Mouse (Mus musculus) MEL (cell line): ENCODE data around the gene Galntl6. TPM values are rescaled to one million over a fixed set of nuclear protein-coding genes. Genes with fewer than 3 reads are reported as not detected.

Source experiments
- DNase-seq: peaks from one replicate; pipeline ENCODE4 v3.0.0; 2011; ENCODE audit warnings: low read depth, low spot score
- H3K27ac ChIP-seq: 2 replicates; pipeline ENCODE4 v1.5.1; 2012; ENCODE audit warnings: low read depth, mild to moderate bottlenecking, control low read depth, low read length, moderate library complexity; ENCODE audit not compliant: control insufficient read depth
- H3K27me3 ChIP-seq, 2 experiments: fragments of 150-350 bp in 1 of 2; sonication (generic) in 1 of 2; 2 replicates each; pipeline ENCODE4 v1.6.1; 2012; ENCODE audit warnings: low read length in 2 of 2, mild to moderate bottlenecking in 2 of 2, improper control_type of control experiment in 1 of 2, moderate library complexity in 1 of 2; ENCODE audit not compliant: insufficient read depth in 2 of 2, control insufficient read depth in 1 of 2
- H3K36me3 ChIP-seq, 2 experiments: 2 replicates each; pipeline ENCODE4 v1.6.1; 2012 to 2014; ENCODE audit warnings: low read length in 2 of 2, improper control_type of control experiment in 1 of 2, inconsistent platforms in 1 of 2, mild to moderate bottlenecking in 1 of 2; ENCODE audit not compliant: insufficient read depth in 2 of 2, control insufficient read depth in 1 of 2
- H3K4me1 ChIP-seq, 2 experiments: fragments of 150-350 bp in 1 of 2; sonication (generic) in 1 of 2; 2 replicates each; pipeline ENCODE4 v1.6.1; 2012; ENCODE audit warnings: low read length in 2 of 2, improper control_type of control experiment in 1 of 2, mild to moderate bottlenecking in 1 of 2; ENCODE audit not compliant: insufficient read depth in 2 of 2, control insufficient read depth in 1 of 2
- H3K4me3 ChIP-seq, 2 experiments: fragments of 150-350 bp in 1 of 2; sonication (generic) in 1 of 2; 2 replicates each; pipeline ENCODE4 v1.5.1; 2012; ENCODE audit warnings: low read depth in 2 of 2, low read length in 2 of 2, mild to moderate bottlenecking in 2 of 2, moderate library complexity in 2 of 2, control low read depth in 1 of 2, improper control_type of control experiment in 1 of 2; ENCODE audit not compliant: control insufficient read depth in 1 of 2, insufficient read depth in 1 of 2
- H3K79me2 ChIP-seq: 2 replicates; pipeline ENCODE4 v1.6.1; 2012; ENCODE audit warnings: mild to moderate bottlenecking, low read length, moderate library complexity; ENCODE audit not compliant: control insufficient read depth, poor library complexity, insufficient read depth
- H3K9ac ChIP-seq: 2 replicates; pipeline ENCODE4 v1.6.1; 2012; ENCODE audit warnings: low read depth, mild to moderate bottlenecking, control low read depth, low read length, moderate library complexity; ENCODE audit not compliant: control insufficient read depth, poor library complexity, severe bottlenecking
- H3K9me3 ChIP-seq: fragments of 150-350 bp; sonication (generic); replicated peaks from 2 replicates; pipeline ENCODE4 v1.6.1; 2012; ENCODE audit warnings: mild to moderate bottlenecking, low read length, improper control_type of control experiment, moderate library complexity; ENCODE audit not compliant: insufficient read depth
- BHLHE40 ChIP-seq: IDR thresholded peaks from 2 replicates; pipeline ENCODE4 v1.6.1; 2012; ENCODE audit warnings: low read depth, mild to moderate bottlenecking, inconsistent platforms, low read length, improper control_type of control experiment, borderline replicate concordance
- CTCF ChIP-seq, 3 experiments: IDR thresholded peaks in 2 of 3; conservative IDR thresholded peaks in 1 of 3; 2 replicates each; pipeline ENCODE4 v1.5.1; 2011 to 2012; ENCODE audit warnings: low read length in 3 of 3, low read depth in 2 of 3, mild to moderate bottlenecking in 2 of 3, improper control_type of control experiment in 1 of 3, inconsistent platforms in 1 of 3, mixed read lengths in 1 of 3, moderate library complexity in 1 of 3; ENCODE audit not compliant: control insufficient read depth in 1 of 3, insufficient read depth in 1 of 3, poor library complexity in 1 of 3, severe bottlenecking in 1 of 3
- JUND ChIP-seq: IDR thresholded peaks from 2 replicates; pipeline ENCODE4 v1.6.1; 2011; ENCODE audit warnings: low read depth, mild to moderate bottlenecking, improper control_type of control experiment, low read length
- MAX ChIP-seq: IDR thresholded peaks from 2 replicates; pipeline ENCODE4 v1.6.1; 2011; ENCODE audit warnings: low read length, improper control_type of control experiment
- MAZ ChIP-seq: IDR thresholded peaks from 2 replicates; pipeline ENCODE4 v1.6.1; 2012; ENCODE audit warnings: low read depth, mild to moderate bottlenecking, inconsistent platforms, low read length, improper control_type of control experiment
- MYB ChIP-seq: IDR thresholded peaks from 2 replicates; pipeline ENCODE4 v1.6.1; 2011; ENCODE audit warnings: mild to moderate bottlenecking, low read depth, low read length, improper control_type of control experiment
- NELFE ChIP-seq: IDR thresholded peaks from 2 replicates; pipeline ENCODE4 v1.6.1; 2011; ENCODE audit warnings: low read depth, low read length, improper control_type of control experiment
- POLR2A ChIP-seq, 2 experiments: IDR thresholded peaks; 2 replicates each; pipeline ENCODE4 v1.6.1; 2011 to 2012; ENCODE audit warnings: low read length in 2 of 2, mild to moderate bottlenecking in 2 of 2, control low read depth in 1 of 2, improper control_type of control experiment in 1 of 2, low read depth in 1 of 2, moderate library complexity in 1 of 2; ENCODE audit not compliant: control insufficient read depth in 1 of 2, insufficient read depth in 1 of 2, poor library complexity in 1 of 2
- POLR2AphosphoS2 ChIP-seq: IDR thresholded peaks from 2 replicates; pipeline ENCODE4 v1.6.1; 2011; ENCODE audit warnings: low read length, improper control_type of control experiment
- RAD21 ChIP-seq: IDR thresholded peaks from 2 replicates; pipeline ENCODE4 v1.6.1; 2011; ENCODE audit warnings: mild to moderate bottlenecking, low read depth, low read length, improper control_type of control experiment
- SMC3 ChIP-seq: IDR thresholded peaks from 2 replicates; pipeline ENCODE4 v1.6.1; 2011; ENCODE audit warnings: low read depth, low read length, improper control_type of control experiment
- TAL1 ChIP-seq: IDR thresholded peaks from 2 replicates; pipeline ENCODE4 v1.6.1; 2012; ENCODE audit warnings: mild to moderate bottlenecking, inconsistent platforms, low read length, moderate library complexity, mixed read lengths
- ZC3H11A ChIP-seq: IDR thresholded peaks from 2 replicates; pipeline ENCODE4 v1.6.1; 2012; ENCODE audit warnings: low read depth, mild to moderate bottlenecking, inconsistent platforms, low read length, improper control_type of control experiment
- ZMIZ1 ChIP-seq: IDR thresholded peaks from 2 replicates; pipeline ENCODE4 v1.6.1; 2012; ENCODE audit warnings: low read depth, mild to moderate bottlenecking, inconsistent platforms, low read length, improper control_type of control experiment, moderate library complexity
- polyA plus RNA-seq, 2 experiments: library from polyadenylated mRNA; stranded (reverse) in 1 of 2; unstranded in 1 of 2; fragments of >175 nt in 1 of 2; fragments of >200 nt in 1 of 2; gene quantifications; 2 replicates each; pipeline versions ENCODE4 v1.2.1 to v1.2.4; 2012; ENCODE audit warnings: low replicate concordance in 2 of 2, low read depth in 1 of 2; ENCODE audit not compliant: insufficient read length in 2 of 2, insufficient read depth in 1 of 2, missing spikeins in 1 of 2
- total RNA-seq: library from RNA; depleted of rRNA; stranded (reverse); fragments of 300-350 nt; gene quantifications from 2 replicates; pipeline ENCODE4 v1.2.3, GENCODE M21; 2012

Galntl6 gene
- total and polyA plus RNA-seq, 3 experiments, result not detected

DNA sequence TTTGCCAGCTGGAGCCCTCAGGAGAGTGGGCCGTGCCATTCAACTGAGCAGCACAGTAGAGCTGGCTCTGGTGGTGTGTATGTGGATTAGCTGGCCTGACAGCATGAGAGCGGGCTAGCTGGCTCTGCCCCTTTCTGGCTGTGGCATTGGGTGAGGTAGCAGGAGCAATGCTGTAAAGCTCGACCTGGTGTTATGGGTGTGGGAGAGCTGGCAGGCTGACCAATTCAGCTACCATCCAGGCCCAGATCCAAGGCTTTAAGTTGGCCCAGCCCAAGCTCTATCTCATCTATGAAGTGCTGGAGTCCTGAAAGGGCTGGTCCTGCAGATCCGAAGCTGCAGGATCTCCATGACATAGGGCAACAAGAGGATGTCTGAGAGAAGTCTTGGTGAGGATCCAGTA, 886.9 kb downstream of the Galntl6 start:
- Histone ChIP-seq H3K27ac (no peak overlapping the region), H3K9ac (no peak overlapping the region), H3K9me3 (no peaks in the 10 kb centered on the region), H3K4me1 (no peaks in the 10 kb centered on the region), H3K4me3 (no peak overlapping the region), H3K79me2 (no peaks in the 10 kb centered on the region), H3K27me3 (no peaks in the 10 kb centered on the region), H3K36me3 (no peaks in the 10 kb centered on the region)
- no peak for DNase-seq
- TF ChIP-seq MAX, result no peak
- TF ChIP-seq POLR2AphosphoS2, result no peak
- TF ChIP-seq MYB, result no peak
- no peak for TF ChIP-seq ZMIZ1
- TF ChIP-seq CTCF (IDR thresholded peaks at IDR 0.05 in 2 of 3, conservative IDR thresholded peaks at IDR 0.05 in 1 of 3; ENCODE audit: control insufficient read depth in 1 of 3, insufficient read depth in 1 of 3, low read depth in 2 of 3, low read length in 3 of 3, poor library complexity in 1 of 3, severe bottlenecking in 1 of 3), result no peak
- no peak for TF ChIP-seq ZC3H11A
- TF ChIP-seq BHLHE40, result no peak

DNA sequence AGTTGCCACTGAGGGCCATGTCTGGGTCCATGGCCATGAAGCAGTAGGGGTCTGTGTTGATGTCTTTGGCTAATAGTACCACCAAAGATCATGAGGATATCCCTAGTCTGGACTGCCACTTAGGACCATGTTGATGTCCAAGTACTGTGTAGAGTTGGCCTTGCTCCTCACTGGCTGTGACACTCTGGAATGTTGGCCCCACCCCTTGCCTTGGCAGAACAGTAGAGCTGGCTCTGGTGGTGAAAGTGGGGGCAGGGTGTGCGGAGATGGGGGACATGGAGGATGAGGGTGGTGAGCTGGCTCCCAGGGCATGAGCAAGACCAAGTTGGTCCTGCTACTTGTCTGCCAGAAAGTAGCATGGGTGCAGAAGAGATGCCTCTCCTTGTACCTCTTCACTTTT, 887.3 kb downstream of the Galntl6 start:
- no peak for DNase-seq
- no peak overlapping the region for H3K27ac ChIP-seq
- no peaks in the 10 kb centered on the region for H3K27me3 ChIP-seq
- no peak for TF ChIP-seq SMC3
- no peak for TF ChIP-seq JUND
- no peaks in the 10 kb centered on the region for H3K79me2 ChIP-seq
- H3K9ac ChIP-seq, result no peak overlapping the region
- H3K4me3 ChIP-seq, result no peak overlapping the region
- H3K4me1 ChIP-seq, result no peaks in the 10 kb centered on the region
- H3K9me3 ChIP-seq, result no peaks in the 10 kb centered on the region
- H3K36me3 ChIP-seq, result no peaks in the 10 kb centered on the region

DNA sequence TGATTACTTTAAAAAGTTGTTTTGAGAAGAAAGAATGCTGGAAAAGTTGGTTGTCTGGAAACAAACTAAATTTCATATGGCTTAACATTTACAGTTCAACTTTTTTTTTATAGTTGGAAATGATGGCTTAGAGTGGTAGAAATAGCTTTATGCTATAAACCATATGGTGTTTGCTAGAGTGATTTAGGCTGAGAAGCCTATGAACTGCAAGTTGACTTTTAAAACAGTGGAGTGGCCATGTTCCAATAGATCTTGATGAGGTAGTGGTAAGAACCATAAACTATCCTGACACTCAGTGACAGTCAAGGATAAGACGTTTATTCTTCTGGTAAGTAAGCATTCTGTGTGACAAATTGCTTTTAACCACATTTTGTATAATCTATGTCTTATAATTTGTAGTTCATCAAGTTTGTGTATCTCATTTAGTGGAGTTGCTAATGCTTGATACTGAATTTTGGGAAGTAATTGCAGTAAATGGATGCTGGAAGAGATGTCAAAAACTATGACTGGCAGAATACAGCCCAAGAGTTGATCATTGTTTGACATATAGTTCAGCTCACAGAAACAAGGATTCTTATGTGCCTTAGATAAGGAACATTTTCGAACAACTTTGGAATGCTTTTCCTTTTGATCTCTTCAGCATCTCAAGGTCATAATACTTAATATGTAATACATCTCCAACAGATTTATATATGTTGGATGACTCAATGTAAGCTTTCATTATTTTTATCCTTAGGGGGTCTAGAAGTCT, 888.8 kb downstream of the Galntl6 start:
- no peak for DNase-seq
- H3K4me1 ChIP-seq, result no peaks in the 10 kb centered on the region
- TF ChIP-seq TAL1, result no peak
- TF ChIP-seq POLR2A (IDR thresholded peaks at IDR 0.05; ENCODE audit: control insufficient read depth in 1 of 2, insufficient read depth in 1 of 2, low read depth in 1 of 2, low read length in 2 of 2, poor library complexity in 1 of 2), result no peak
- TF ChIP-seq RAD21, result no peak
- no peak for TF ChIP-seq MAZ
- no peak for TF ChIP-seq NELFE
- no peaks in the 10 kb centered on the region for H3K27me3 ChIP-seq
- H3K27ac ChIP-seq, result no peak overlapping the region
- H3K36me3 ChIP-seq, result no peaks in the 10 kb centered on the region
- H3K4me3 ChIP-seq, result no peak overlapping the region
- H3K9ac ChIP-seq, result no peak overlapping the region
- H3K79me2 ChIP-seq, result no peaks in the 10 kb centered on the region
- no peaks in the 10 kb centered on the region for H3K9me3 ChIP-seq
